Mouse (Mus musculus): ENCODE measurements at regions not wholly inside any gene's neighbourhood (a gene's known extent, or its start where the extent isn't known, plus 50 kb on each side); places are given as distances from the start of the nearest gene placed in this dataset.

DNA sequence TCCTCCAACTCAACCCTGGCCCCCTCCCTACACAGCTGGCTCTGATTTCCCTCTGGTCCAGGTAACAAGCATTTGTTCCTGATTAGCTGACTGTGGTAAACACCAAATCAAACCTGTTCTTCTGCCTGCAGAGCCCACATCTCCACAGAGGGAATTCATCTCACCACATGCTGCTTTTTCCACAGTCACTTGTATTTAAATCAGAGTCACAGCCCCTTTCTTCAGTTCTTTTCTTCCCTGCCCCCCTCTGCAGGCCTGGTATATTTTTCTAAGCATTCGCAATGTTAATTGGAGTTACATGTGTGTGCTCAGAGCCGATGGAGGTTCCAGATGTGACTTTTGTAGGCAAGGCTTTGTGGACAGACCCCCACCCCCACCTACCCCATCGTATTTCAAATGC is 221.5 kb upstream of the Sox11 start:
- no peak overlapping the region for H3K4me3 ChIP-seq (ENCODE audit: low read depth, low read length)
- 52% methylated on average over 3 of the region's 3 CpGs for WGBS (ENCODE audit: insufficient replicate concordance)
- no peak overlapping the region for H3K4me2 ChIP-seq (ENCODE audit: low read depth, low read length)
- no peaks in the 10 kb centered on the region for H3K36me3 ChIP-seq (ENCODE audit: control insufficient read depth, insufficient read depth)
- ATAC-seq (ENCODE audit: low read depth) = no peak
- no peak overlapping the region for H3K27ac ChIP-seq (ENCODE audit: low read length)
- H3K9ac ChIP-seq (ENCODE audit: low read depth, low read length) = no peak overlapping the region
- H3K4me1 ChIP-seq (ENCODE audit: control insufficient read depth, low read depth, low read length) = no peaks in the 10 kb centered on the region
- no peaks in the 10 kb centered on the region for H3K9me3 ChIP-seq (replicated peaks; ENCODE audit: control insufficient read depth, low read length)
- H3K27me3 ChIP-seq (ENCODE audit: control insufficient read depth, insufficient read depth, low read depth, low read length) = no peaks in the 10 kb centered on the region

DNA sequence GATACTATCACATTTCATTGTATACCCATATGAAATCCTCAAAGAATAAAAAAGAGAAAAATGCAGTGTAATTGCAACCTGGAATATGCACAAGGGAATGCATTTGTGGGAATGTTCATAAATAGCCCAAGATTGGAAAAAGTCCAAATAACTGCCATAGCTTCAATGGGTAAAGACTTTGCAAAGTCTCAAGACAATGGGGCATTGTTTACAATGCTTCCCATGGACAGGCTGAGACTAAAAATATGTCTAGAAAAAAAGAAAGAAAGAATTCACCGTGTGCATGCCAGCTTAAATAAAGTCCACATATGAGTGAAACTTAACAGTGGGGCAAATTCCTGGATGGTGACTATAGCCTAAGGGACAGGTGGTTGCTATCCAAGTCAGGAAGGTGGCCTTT is 210.4 kb upstream of the Sox11 start:
- Histone ChIP-seq H3K4me1 (ENCODE audit: control insufficient read depth, low read depth, low read length) (no peaks in the 10 kb centered on the region), H3K4me2 (ENCODE audit: low read depth, low read length) (no peak overlapping the region), H3K27me3 (ENCODE audit: control insufficient read depth, insufficient read depth, low read depth, low read length) (no peaks in the 10 kb centered on the region), H3K27ac (ENCODE audit: low read length) (no peak overlapping the region), H3K4me3 (ENCODE audit: low read depth, low read length) (no peak overlapping the region), H3K36me3 (ENCODE audit: control insufficient read depth, insufficient read depth) (no peaks in the 10 kb centered on the region), H3K9me3 (replicated peaks; ENCODE audit: control insufficient read depth, low read length) (no peaks in the 10 kb centered on the region), H3K9ac (ENCODE audit: low read depth, low read length) (no peak overlapping the region)
- 19% methylated on average over 1 of the region's 1 CpGs for WGBS (ENCODE audit: insufficient replicate concordance)
- ATAC-seq (ENCODE audit: low read depth) = no peak

DNA sequence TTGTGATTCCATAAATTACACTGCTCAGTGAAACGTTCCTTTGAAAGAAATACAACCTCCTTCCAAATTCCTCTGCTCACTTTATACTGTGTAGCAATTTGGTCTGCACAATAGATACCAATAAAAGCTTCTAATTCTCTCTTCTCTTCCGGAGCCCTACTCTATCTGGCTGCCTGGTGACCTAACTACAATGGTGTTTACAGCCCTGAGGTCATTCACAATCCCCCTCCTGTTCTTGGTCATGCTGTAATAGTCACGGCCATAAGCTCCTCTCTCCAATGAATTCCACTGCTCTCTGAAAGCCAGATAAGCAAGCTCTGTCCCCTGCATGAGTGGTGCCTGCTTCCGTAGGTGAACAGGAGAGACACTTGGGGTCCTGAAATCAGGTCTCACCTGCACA is 195.8 kb upstream of the Sox11 start:
- Histone ChIP-seq H3K4me2 (ENCODE audit: low read depth, low read length) (no peak overlapping the region), H3K36me3 (ENCODE audit: control insufficient read depth, insufficient read depth) (no peaks in the 10 kb centered on the region), H3K4me3 (ENCODE audit: low read depth, low read length) (no peak overlapping the region), H3K27me3 (ENCODE audit: control insufficient read depth, insufficient read depth, low read depth, low read length) (no peaks in the 10 kb centered on the region), H3K9ac (ENCODE audit: low read depth, low read length) (no peak overlapping the region), H3K27ac (ENCODE audit: low read length) (no peak overlapping the region), H3K9me3 (replicated peaks; ENCODE audit: control insufficient read depth, low read length) (no peaks in the 10 kb centered on the region), H3K4me1 (ENCODE audit: control insufficient read depth, low read depth, low read length) (no peaks in the 10 kb centered on the region)
- no peak for ATAC-seq (ENCODE audit: low read depth)
- 28% methylated on average over 4 of the region's 4 CpGs for whole genome bisulfite sequencing (ENCODE audit: insufficient replicate concordance)

- no peaks in the 10 kb centered on the region for H3K9me3 ChIP-seq (replicated peaks; ENCODE audit: control insufficient read depth, low read length)
- H3K27me3 ChIP-seq (ENCODE audit: control insufficient read depth, insufficient read depth, low read depth, low read length) = no peaks in the 10 kb centered on the region
- 64% methylated on average over 3 of the region's 3 CpGs for WGBS (ENCODE audit: insufficient replicate concordance)
- H3K4me3 ChIP-seq (ENCODE audit: low read depth, low read length) = no peak overlapping the region
- no peaks in the 10 kb centered on the region for H3K36me3 ChIP-seq (ENCODE audit: control insufficient read depth, insufficient read depth)
- no peak overlapping the region for H3K9ac ChIP-seq (ENCODE audit: low read depth, low read length)
- no peak overlapping the region for H3K4me2 ChIP-seq (ENCODE audit: low read depth, low read length)
- no peaks in the 10 kb centered on the region for H3K4me1 ChIP-seq (ENCODE audit: control insufficient read depth, low read depth, low read length)
- no peak overlapping the region for H3K27ac ChIP-seq (ENCODE audit: low read length)
- no peak for ATAC-seq (ENCODE audit: low read depth)
Observed at GRCm38 (mm10) chr12:27537507-27537906, 195.1 kb upstream of the Sox11 start.

GRCm38 (mm10) chr12:27537017-27537416 is 194.6 kb upstream of the Sox11 start:
- Histone ChIP-seq H3K4me3 (ENCODE audit: low read depth, low read length) (no peak overlapping the region), H3K27ac (ENCODE audit: low read length) (no peak overlapping the region), H3K9me3 (replicated peaks; ENCODE audit: control insufficient read depth, low read length) (no peaks in the 10 kb centered on the region), H3K9ac (ENCODE audit: low read depth, low read length) (no peak overlapping the region), H3K4me2 (ENCODE audit: low read depth, low read length) (no peak overlapping the region), H3K36me3 (ENCODE audit: control insufficient read depth, insufficient read depth) (no peaks in the 10 kb centered on the region), H3K27me3 (ENCODE audit: control insufficient read depth, insufficient read depth, low read depth, low read length) (no peaks in the 10 kb centered on the region), H3K4me1 (ENCODE audit: control insufficient read depth, low read depth, low read length) (no peaks in the 10 kb centered on the region)
- WGBS (ENCODE audit: insufficient replicate concordance) = 54% methylated on average over 9 of the region's 9 CpGs
- ATAC-seq (ENCODE audit: low read depth) = no peak

DNA sequence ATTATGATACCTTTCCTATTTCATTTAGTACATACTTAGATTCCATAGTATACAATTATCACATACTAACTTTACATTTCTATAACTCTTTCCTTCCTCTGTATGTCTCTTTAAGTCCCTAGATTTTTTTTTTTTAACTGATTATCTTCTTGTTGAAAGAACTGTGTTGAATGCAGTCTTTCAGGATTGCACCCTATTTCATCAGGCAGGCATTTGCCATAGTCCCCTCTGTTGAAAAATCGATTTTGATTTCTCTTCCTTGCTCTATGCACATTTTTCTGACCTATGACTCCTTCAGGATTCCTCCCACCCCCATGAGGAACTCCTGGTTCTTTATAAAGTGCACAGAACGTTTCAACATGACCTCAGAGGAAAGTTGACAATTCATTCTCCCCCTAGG is 183.2 kb upstream of the Sox11 start:
- Histone ChIP-seq H3K4me1 (ENCODE audit: control insufficient read depth, low read depth, low read length) (no peaks in the 10 kb centered on the region), H3K36me3 (ENCODE audit: control insufficient read depth, insufficient read depth) (no peaks in the 10 kb centered on the region), H3K27me3 (ENCODE audit: control insufficient read depth, insufficient read depth, low read depth, low read length) (no peaks in the 10 kb centered on the region), H3K4me3 (ENCODE audit: low read depth, low read length) (no peak overlapping the region), H3K9ac (ENCODE audit: low read depth, low read length) (no peak overlapping the region), H3K9me3 (replicated peaks; ENCODE audit: control insufficient read depth, low read length) (no peaks in the 10 kb centered on the region), H3K4me2 (ENCODE audit: low read depth, low read length) (no peak overlapping the region), H3K27ac (ENCODE audit: low read length) (no peak overlapping the region)
- 42% methylated on average over 2 of the region's 2 CpGs for WGBS (ENCODE audit: insufficient replicate concordance)
- ATAC-seq (ENCODE audit: low read depth) = no peak

- ATAC-seq (ENCODE audit: low read depth) = no peak
- Histone ChIP-seq H3K27me3 (ENCODE audit: control insufficient read depth, insufficient read depth, low read depth, low read length) (no peaks in the 10 kb centered on the region), H3K4me2 (ENCODE audit: low read depth, low read length) (no peak overlapping the region), H3K4me1 (ENCODE audit: control insufficient read depth, low read depth, low read length) (no peaks in the 10 kb centered on the region), H3K27ac (ENCODE audit: low read length) (no peak overlapping the region), H3K9me3 (replicated peaks; ENCODE audit: control insufficient read depth, low read length) (no peaks in the 10 kb centered on the region), H3K9ac (ENCODE audit: low read depth, low read length) (no peak overlapping the region), H3K36me3 (ENCODE audit: control insufficient read depth, insufficient read depth) (no peaks in the 10 kb centered on the region), H3K4me3 (ENCODE audit: low read depth, low read length) (no peak overlapping the region)
- 60% methylated on average over 3 of the region's 3 CpGs for WGBS (ENCODE audit: insufficient replicate concordance)
Observed at GRCm38 (mm10) chr12:27513253-27513652, 170.9 kb upstream of the Sox11 start.

DNA sequence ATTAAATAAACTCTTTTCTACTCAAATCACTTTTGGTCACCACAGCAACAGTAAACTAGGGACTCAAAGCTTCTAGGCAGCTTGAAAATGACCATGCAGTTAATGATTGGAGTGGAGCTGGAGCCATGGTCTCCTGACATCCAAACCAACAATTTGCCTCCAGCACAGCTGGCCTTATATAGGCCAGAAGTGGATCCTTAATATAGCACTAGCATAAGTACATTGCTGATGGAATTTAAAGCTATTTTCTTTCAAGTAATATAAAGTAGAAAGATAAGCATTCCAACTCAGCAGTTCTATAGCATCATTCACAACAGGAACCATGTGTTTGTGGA is 165.8 kb upstream of the Sox11 start:
- H3K4me3 ChIP-seq (ENCODE audit: low read depth, low read length) = no peak overlapping the region
- no peaks in the 10 kb centered on the region for H3K27me3 ChIP-seq (ENCODE audit: control insufficient read depth, insufficient read depth, low read depth, low read length)
- H3K27ac ChIP-seq (ENCODE audit: low read length) = no peak overlapping the region
- H3K4me2 ChIP-seq (ENCODE audit: low read depth, low read length) = no peak overlapping the region
- no peaks in the 10 kb centered on the region for H3K4me1 ChIP-seq (ENCODE audit: control insufficient read depth, low read depth, low read length)
- no peak for ATAC-seq (ENCODE audit: low read depth)
- H3K36me3 ChIP-seq (ENCODE audit: control insufficient read depth, insufficient read depth) = no peaks in the 10 kb centered on the region
- no peak overlapping the region for H3K9ac ChIP-seq (ENCODE audit: low read depth, low read length)
- H3K9me3 ChIP-seq (replicated peaks; ENCODE audit: control insufficient read depth, low read length) = no peaks in the 10 kb centered on the region

GRCm38 (mm10) chr12:27507523-27508225 is 165.3 kb upstream of the Sox11 start:
- no peak for ATAC-seq (ENCODE audit: low read depth)
- 35% methylated on average over 5 of the region's 5 CpGs for WGBS (ENCODE audit: insufficient replicate concordance)

More at GRCm38 (mm10) chr12:27507523-27508225, 165.3 kb upstream of the Sox11 start:
- Histone ChIP-seq H3K9me3 (replicated peaks; ENCODE audit: control insufficient read depth, low read length) (no peaks in the 10 kb centered on the region), H3K27me3 (ENCODE audit: control insufficient read depth, insufficient read depth, low read depth, low read length) (no peaks in the 10 kb centered on the region), H3K27ac (ENCODE audit: low read length) (no peak overlapping the region), H3K9ac (ENCODE audit: low read depth, low read length) (no peak overlapping the region), H3K36me3 (ENCODE audit: control insufficient read depth, insufficient read depth) (no peaks in the 10 kb centered on the region), H3K4me3 (ENCODE audit: low read depth, low read length) (no peak overlapping the region), H3K4me1 (ENCODE audit: control insufficient read depth, low read depth, low read length) (no peaks in the 10 kb centered on the region), H3K4me2 (ENCODE audit: low read depth, low read length) (no peak overlapping the region)

All from liver, embryonic 16.5 days (tissue).